Mouse (Mus musculus): ENCODE results near the gene Polr1d.

Gene Polr1d

DNA sequence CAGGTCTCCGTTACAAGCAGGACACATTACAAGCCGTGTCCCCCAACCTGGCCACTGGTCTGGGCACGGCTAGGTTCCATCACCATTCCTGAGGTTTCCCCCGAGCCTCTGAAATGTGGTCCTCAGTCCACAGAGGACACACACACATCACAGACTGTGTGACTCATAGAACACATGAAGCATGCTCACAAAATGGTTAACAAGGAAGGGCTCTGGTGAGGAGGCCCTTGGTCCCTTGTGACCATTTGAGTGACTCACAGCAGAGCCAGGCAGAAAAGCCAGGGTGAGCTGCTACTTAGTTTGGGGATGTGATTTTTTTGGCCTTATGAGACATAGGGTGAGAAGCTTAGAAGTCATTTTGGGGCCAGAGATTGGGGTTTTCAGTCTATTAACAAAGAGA lies 55.1 kb downstream of the Polr1d start:
- in situ Hi-C loops (cut with MboI, MseI) = no loop called here

DNA sequence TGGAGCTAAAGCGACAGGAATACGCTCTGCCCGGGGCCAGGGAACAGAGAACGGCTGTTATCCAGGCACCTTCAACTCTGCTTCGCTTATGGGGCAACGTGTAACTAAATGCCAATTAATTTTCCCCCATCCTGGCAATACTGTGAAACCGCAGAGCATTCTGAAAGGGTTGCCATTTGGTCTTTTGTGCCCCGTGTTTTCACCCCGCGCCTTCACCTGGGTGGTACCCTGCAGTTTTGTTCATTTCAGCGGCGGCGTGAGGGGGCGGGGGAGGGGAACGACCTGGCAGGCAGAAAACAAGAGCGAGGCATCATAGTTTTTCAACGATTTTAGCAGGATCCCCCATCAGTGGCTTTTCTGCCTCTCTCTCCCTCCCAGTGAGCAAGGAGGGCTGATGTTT lies 56.8 kb downstream of the Polr1d start:
- in situ Hi-C loops (cut with MboI, MseI) = no loop called here

DNA sequence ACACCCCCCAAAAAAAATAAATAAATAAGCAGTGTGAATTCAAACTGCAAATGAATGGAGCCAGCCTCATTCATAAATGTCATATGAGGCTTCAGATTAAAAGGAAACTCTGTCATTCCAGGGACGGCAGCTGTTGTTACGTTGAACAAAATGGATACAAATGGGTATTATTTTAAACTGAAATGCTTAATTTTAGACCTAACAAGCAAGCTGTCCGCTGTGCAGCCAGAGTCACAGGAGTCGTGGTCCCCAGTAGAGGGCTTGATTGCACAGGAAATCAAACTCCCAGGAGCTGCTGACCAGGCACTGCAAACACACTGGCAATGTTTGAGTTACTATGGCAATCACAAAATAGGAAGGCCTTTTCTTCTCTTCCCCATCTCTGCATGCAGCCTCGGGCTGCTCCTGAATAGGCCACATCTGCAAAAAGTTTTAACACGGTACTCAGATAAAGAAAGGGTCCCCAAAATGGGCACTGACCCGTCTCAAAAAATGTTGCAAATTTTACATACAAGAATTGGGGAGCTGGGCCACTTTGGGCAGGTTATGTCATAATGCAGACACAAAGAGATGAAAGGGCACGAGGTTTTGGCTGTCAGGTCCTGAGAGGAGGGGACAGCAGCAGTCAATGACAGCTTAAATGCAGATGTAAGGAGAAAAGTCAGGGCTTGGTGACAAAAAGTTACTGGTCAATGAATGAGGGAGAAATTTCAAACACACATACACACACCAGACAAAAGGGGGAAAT lies 57.7 kb downstream of the Polr1d start:
- in situ Hi-C loops (cut with MboI, MseI) = no loop called here

DNA sequence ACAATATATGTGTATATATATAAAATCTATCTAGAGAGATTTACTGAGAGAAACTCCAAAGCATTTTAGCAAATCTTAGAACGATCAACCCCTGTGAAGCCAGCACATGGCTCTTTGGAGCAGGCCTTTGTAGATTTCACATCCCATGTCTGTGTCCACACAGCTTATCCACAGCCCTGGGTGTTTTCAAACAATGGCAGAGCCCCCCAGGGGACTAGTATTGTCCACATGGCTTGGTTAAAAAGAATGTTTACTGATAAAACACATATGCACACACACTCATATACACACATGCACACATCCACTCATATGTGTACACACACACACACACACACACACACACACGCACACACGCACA lies 58.2 kb downstream of the Polr1d start:
- in situ Hi-C loops (cut with MboI, MseI) = no loop called here

DNA sequence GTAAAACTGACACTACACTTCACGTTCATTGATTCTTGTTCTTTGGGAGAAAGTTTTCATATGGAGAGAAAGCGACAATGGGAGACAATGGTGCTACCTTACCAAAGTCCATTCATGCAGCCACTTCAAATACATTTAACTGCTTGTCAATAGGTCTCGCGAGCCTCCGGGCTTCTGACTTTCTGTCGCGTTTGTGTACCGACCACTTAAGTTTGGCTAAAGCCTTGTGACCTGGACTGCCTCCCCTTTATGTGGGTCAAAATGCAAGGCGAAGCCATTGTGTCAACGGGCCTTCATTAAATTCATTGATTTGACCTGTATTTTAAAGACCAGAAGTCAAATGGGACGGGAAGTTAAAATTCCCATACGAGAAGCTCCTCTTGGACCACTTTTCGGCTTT lies 59.1 kb downstream of the Polr1d start:
- in situ Hi-C loops (cut with MboI, MseI) = no loop called here

DNA sequence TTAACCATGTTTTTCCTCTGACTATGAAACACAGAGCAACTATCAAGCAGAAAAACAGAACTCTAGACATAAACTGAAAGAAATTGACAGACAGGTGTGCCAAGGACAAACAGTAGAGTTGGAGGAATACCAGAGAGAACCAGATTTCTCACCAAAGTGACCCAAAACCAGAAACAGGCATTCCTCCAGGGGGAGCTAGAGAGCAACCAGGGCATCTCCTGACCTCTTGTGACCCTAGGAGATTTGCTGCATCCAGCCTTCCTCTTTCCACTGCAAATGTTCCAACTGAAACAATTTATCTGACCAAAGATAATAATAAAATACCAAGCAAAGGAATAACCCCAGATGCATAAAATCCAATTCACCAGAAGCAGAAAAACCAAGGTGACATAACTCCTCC lies 70.5 kb downstream of the Polr1d start:
- in situ Hi-C loops (cut with MboI, MseI) = no loop called here

DNA sequence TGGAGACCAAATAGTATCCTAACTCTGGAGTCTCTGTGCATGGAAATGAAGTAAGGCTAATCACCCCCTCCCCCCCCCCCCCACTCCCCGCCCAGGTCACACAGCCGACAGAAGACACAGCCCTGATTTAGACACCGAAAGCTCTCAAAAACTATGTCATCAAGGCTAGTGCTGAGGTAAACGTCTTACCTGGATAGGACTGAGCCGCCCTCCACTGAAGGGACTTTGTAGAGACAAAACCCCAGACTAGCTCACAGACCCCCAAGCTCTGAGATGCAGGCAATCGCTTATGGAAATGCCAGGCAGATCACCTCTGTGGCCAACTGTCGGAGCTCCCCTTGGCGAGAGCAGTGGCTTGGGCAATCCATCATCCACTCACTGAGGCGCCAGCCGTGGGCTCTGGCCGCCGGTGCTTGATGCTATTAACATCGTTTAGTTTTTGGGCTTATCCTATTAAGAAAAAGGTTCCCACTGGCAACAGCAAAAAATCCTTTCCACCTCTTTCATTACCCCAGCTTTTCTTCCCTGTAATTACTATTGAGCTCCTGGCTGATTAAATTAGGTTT lies 78.0 kb downstream of the Polr1d start:
- in situ Hi-C loops (cut with MboI, MseI) = loop anchor here (10.0 kb wide), 1 partner anchor 1790 kb away; no protein-coding TSS in a partner anchor

DNA sequence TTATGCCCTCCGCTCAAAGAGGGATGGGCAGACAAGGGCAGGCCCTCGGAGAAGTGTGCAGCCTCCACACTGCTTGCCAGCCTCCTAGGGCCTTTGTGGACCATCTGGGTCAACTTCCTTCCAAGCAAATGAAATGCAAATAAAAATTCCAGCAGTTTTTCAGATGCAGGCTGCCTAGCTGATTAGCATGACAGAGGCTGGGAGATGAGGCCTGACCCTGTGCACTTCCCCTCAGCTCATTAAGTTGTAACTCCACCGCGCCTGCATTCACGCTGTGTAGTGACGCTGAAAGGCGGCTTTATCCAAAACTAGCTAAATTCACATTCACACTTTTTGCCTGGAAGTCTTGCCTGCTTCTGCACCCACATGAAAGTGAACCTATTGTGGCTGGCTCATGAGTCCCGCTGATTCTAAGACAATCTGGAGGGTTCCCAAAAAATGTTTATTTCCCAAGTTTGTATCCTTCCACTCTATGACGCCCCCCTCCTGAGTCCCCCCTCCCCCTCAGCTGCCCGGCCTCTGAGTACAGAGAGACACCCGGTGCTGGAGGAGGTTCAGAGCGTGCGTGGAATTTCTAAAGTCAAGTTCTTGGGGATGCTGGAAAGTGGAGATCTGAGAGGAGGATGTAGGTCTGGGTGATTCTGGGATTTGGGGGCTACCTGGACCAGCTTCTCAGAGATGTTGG lies 78.7 kb downstream of the Polr1d start:
- in situ Hi-C loops (cut with MboI, MseI) = loop anchor here (10.0 kb wide), 1 partner anchor 1789 kb away; no protein-coding TSS in a partner anchor

DNA sequence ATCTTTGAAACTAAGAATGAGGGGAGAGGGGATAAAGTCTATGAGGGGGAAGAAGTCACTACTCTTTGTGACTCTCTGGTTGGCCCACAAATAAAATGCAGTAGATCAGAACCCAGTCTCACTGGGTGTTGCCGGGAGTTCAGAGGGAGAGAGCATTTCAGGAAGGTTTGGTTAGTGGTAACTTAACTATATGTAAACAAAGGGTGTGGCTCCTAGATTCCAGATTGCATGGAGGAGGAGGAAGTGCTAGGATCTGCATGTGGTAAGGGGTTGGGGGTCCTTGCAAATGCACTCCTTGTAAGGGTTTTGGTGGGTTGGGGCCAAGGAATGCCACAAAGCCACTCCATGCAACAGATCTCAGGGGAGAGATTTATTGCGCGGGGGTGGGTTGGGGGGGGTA lies 79.5 kb downstream of the Polr1d start:
- in situ Hi-C loops (cut with MboI, MseI) = loop anchor here (10.0 kb wide), 1 partner anchor 1788 kb away; no protein-coding TSS in a partner anchor

DNA sequence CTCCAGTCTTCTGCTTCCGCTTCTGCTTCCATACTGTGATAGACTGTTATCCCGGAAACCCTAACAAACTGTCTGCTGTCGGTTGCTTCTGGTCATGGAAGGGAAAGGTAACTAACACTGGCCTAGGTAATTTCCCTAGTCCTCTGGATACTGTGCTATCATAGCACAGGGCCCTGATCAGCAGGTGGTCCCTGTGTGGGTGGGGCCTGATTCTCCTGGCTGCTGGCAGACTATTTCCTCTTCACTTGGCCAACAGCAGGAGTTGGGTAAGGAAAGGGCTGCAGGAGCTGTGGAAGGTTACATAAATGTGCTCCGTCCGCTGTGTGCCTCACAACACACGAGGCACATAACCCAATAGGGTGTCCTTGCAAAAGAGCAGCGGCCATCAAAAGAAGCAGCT lies 80.6 kb downstream of the Polr1d start:
- in situ Hi-C loops (cut with MboI, MseI) = loop anchor here (10.0 kb wide), 1 partner anchor 1787 kb away; no protein-coding TSS in a partner anchor

DNA sequence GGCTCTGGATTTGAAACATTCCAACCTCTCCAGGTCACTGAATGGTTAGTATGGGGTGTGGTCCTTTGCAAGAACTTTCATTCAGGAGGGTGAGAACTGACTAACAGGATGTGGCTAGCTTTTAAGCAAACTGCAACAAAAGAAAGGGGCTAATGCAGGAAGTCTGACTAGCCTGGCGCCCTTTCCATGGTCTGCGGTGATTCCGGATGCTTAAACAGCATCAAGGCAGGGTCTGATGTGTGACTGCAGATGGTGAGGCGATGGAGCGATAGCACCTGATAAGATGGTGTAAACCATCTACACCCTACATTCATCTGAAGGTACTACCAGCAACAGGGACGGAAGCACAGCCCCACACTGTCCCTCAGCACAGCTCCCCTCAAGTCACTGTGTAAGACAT lies 82.5 kb downstream of the Polr1d start:
- in situ Hi-C loops (cut with MboI, MseI) = loop anchor here (10.0 kb wide), 1 partner anchor 1785 kb away; no protein-coding TSS in a partner anchor

DNA sequence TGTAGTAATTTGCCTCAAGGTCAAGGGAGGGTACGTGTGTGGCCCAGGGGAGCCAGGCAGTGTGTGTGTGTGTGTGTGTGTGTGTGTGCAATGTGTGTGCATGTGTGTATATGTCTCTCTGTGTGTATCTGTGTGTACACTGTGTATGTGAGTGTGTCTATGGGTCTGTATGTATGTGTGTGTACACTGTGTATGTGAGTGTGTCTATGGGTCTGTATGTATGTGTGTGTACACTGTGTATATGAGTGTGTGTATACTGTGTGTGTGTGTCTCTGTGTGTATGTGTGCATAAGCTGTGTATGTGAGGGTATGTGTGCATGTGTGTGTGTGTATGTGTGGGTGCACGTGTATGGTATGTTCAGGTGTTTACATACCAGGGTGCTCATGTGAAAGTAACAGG lies 82.9 kb downstream of the Polr1d start:
- in situ Hi-C loops (cut with MboI, MseI) = loop anchor here (10.0 kb wide), 1 partner anchor 1785 kb away; no protein-coding TSS in a partner anchor

Measured in regulatory T cell (primary cell).